Mouse (Mus musculus) forebrain, embryonic 16.5 days (tissue): ENCODE results near the gene Shisal2b. TPM values are rescaled to one million over a fixed set of nuclear protein-coding genes. Genes with fewer than 3 reads are reported as not detected.
"Not testable (repeated sequence)": the region's sequence is repeated elsewhere in the genome, so short reads cannot be mapped to it uniquely, and the experiment has no call there.

Experiments
- ATAC-seq: fragments of 200-750 bp; cut with Nextera tagmentation; 2 replicates; pipeline ENCODE4 v1.8.0; 2017; ENCODE audit warnings: mild to moderate bottlenecking, moderate library complexity
- H3K27ac ChIP-seq: fragments of 300-500 bp; sonication (generic); 2 replicates; pipeline ENCODE4 v1.5.1; 2014; ENCODE audit warnings: low read length, control low read depth
- H3K27me3 ChIP-seq: fragments of 300-500 bp; sonication (generic); replicated peaks from 2 replicates; pipeline ENCODE4 v1.6.1; 2014; ENCODE audit warnings: low read length; ENCODE audit not compliant: control insufficient read depth, insufficient read depth
- H3K36me3 ChIP-seq: fragments of 300-500 bp; sonication (generic); 2 replicates; pipeline ENCODE4 v1.6.1; 2014; ENCODE audit not compliant: control insufficient read depth, insufficient read depth
- H3K4me1 ChIP-seq: fragments of 300-500 bp; sonication (generic); replicated peaks from 2 replicates; pipeline ENCODE4 v1.6.1; 2014; ENCODE audit warnings: low read length; ENCODE audit not compliant: control insufficient read depth, insufficient read depth
- H3K4me2 ChIP-seq: fragments of 300-500 bp; sonication (generic); 2 replicates; pipeline ENCODE4 v1.6.1; 2014; ENCODE audit warnings: mild to moderate bottlenecking, low read length, control low read depth
- H3K4me3 ChIP-seq: fragments of 300-500 bp; sonication (generic); replicated peaks from 2 replicates; pipeline ENCODE4 v1.5.1; 2014; ENCODE audit warnings: mild to moderate bottlenecking, low read length, control low read depth
- H3K9ac ChIP-seq: fragments of 300-500 bp; sonication (generic); replicated peaks from 2 replicates; pipeline ENCODE4 v1.6.1; 2014; ENCODE audit warnings: low read depth, low read length, control low read depth
- H3K9me3 ChIP-seq: fragments of 300-500 bp; sonication (generic); 2 replicates; pipeline ENCODE4 v1.6.1; 2016; ENCODE audit warnings: low read length; ENCODE audit not compliant: control insufficient read depth
- WGBS: fragments of 180-500 bp; shearing (Covaris S2); extraction: QIAGEN DNeasy Blood & Tissue Kit; methylation state at CpG from one replicate; pipeline ENCODE4 v1.1.7; 2014; 5-methylcytosine and 5-hydroxymethylcytosine counted together
- polyA plus RNA-seq: library from polyadenylated mRNA; unstranded; fragments of >200 nt; fragmentation: Nextera tagmentation; extraction: Ambion mirVana; gene quantifications from 2 replicates; pipeline ENCODE4 v1.2.1, GENCODE M21; 2015

Gene Shisal2b
- polyA plus RNA-seq: 0.48 and 0.56 TPM in 2 replicates

DNA sequence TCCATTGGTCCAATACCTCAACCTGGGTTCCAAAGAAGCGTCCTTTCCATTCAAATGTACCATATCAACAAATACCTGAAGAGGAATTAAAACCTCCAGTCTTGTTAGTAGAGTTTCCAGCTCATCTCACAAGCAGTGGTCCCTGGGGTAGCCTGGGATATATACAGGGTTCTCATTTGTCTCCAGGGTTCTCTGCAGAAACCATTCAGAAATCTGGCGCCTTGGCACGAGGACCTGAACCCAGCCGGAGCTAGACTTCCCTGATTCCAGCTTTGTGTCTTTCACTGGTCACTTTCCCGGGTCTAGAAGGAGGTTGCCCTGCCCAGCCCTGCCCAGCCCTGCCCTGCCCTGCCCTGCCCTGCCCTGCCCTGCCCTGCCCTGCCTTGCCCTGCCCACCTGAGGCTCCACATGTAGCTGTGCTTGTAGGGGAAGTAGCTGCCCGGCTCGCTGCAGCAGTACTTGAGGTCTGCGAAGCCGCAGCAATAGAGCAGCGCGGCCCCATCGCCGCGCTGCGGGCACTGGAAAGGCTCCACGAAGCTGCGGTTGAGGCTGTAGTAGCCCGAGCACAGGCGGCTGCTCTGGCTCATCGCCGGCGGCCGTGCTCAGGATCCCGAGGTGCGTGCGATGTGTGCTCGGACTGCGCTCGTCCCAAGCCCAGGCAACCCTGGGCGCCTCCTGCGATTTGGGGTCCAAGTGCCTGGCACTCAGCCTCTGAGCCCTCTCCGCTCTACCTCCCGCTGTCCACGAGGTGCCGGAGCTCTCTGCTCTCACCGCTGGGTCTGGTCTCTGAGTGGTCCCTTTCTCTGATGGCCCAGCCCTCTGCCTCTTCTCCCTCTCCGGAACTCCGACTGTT is at the start of gene Shisal2b:
Shisal2b (minus strand) TSS at position 767 of the 853 bp plus-strand sequence.
- WGBS: 4% methylated on average over 38 of the region's 38 CpGs
- no peaks in the 10 kb centered on the region for H3K9me3 ChIP-seq
- peak within 1 kb of the TSS; percentile 55 for H3K4me3 ChIP-seq
- no peaks in the 10 kb centered on the region for H3K27me3 ChIP-seq
- peak; percentile 89 for ATAC-seq
- peaks cover 8% of the 10 kb centered on the region; the same call in 1 of the 2 replicates for H3K4me1 ChIP-seq
- H3K36me3 ChIP-seq: no peaks in the 10 kb centered on the region
- H3K9ac ChIP-seq: peak within 1 kb of the TSS; percentile 78
- no peak within 1 kb of the TSS for H3K27ac ChIP-seq
- peak within 1 kb of the TSS; percentile 99 for H3K4me2 ChIP-seq

GRCm38 (mm10) chr13:104911626-104912025 is 47.9 kb upstream of the Shisal2b start:
- not testable (repeated sequence) for H3K4me2 ChIP-seq, H3K4me1 ChIP-seq, H3K4me3 ChIP-seq, H3K9ac ChIP-seq, H3K9me3 ChIP-seq, H3K27ac ChIP-seq, H3K36me3 ChIP-seq, ATAC-seq, H3K27me3 ChIP-seq
- WGBS: 33% methylated on average over 5 of the region's 5 CpGs

GRCm38 (mm10) chr13:104911006-104911405 is 47.3 kb upstream of the Shisal2b start:
- not testable (repeated sequence) for H3K27me3 ChIP-seq, H3K36me3 ChIP-seq, H3K4me2 ChIP-seq, H3K9me3 ChIP-seq, ATAC-seq, H3K9ac ChIP-seq, H3K27ac ChIP-seq, H3K4me1 ChIP-seq, H3K4me3 ChIP-seq
- 100% methylated on average over 1 of the region's 1 CpGs for WGBS

GRCm38 (mm10) chr13:104908691-104909090 is 45.0 kb upstream of the Shisal2b start:
- no peak overlapping the region for H3K27ac ChIP-seq
- no peaks in the 10 kb centered on the region for H3K36me3 ChIP-seq
- H3K27me3 ChIP-seq: no peaks in the 10 kb centered on the region
- no peaks in the 10 kb centered on the region for H3K4me1 ChIP-seq
- no peak overlapping the region for H3K4me3 ChIP-seq
- H3K9me3 ChIP-seq: no peaks in the 10 kb centered on the region
- no peak overlapping the region for H3K4me2 ChIP-seq
- no peak overlapping the region for H3K9ac ChIP-seq
- WGBS: 27% methylated on average over 7 of the region's 7 CpGs
- ATAC-seq: no peak

- H3K27ac ChIP-seq: no peak overlapping the region
- H3K36me3 ChIP-seq: no peaks in the 10 kb centered on the region
- no peaks in the 10 kb centered on the region for H3K4me1 ChIP-seq
- no peaks in the 10 kb centered on the region for H3K27me3 ChIP-seq
- no peak overlapping the region for H3K4me3 ChIP-seq
- H3K9ac ChIP-seq: no peak overlapping the region
- 92% methylated on average over 1 of the region's 1 CpGs for WGBS
- H3K4me2 ChIP-seq: no peak overlapping the region
- ATAC-seq: no peak
- H3K9me3 ChIP-seq: no peaks in the 10 kb centered on the region; the same call in 1 of the 2 replicates
These were observed 31.1 kb upstream of the Shisal2b start for GRCm38 (mm10) chr13:104894771-104895170.

DNA sequence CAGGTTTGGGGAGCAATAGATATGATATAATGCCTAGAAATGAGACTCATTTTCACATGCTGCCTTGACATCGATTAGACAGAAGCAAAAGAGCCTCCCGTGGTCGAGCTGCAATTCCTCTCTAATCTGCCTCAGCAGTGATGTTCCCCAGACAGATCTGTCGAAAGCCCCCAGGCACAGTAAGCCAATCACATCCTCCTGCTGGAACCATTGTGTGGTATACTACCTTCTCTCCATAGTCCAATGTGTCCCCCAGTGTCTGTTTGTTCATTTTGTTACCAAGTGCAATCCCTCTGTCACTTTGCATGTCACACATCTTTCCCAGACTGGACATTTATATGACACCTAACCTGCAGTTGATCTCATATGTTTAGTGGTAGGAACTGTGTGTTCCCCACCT is 28.6 kb upstream of the Shisal2b start:
- H3K27ac ChIP-seq: no peak overlapping the region
- 72% methylated on average over 4 of the region's 4 CpGs for WGBS
- H3K27me3 ChIP-seq: no peaks in the 10 kb centered on the region
- no peak overlapping the region for H3K4me3 ChIP-seq
- H3K4me2 ChIP-seq: no peak overlapping the region
- no peaks in the 10 kb centered on the region for H3K9me3 ChIP-seq
- H3K4me1 ChIP-seq: no peaks in the 10 kb centered on the region
- H3K9ac ChIP-seq: no peak overlapping the region
- no peak for ATAC-seq
- no peaks in the 10 kb centered on the region for H3K36me3 ChIP-seq

GRCm38 (mm10) chr13:104886308-104887032 is 22.8 kb upstream of the Shisal2b start:
- Histone ChIP-seq H3K36me3 (no peaks in the 10 kb centered on the region), H3K27ac (no peak overlapping the region), H3K27me3 (no peaks in the 10 kb centered on the region), H3K4me1 (no peaks in the 10 kb centered on the region; the same call in 1 of the 2 replicates), H3K4me3 (no peak overlapping the region), H3K9me3 (no peaks in the 10 kb centered on the region), H3K4me2 (no peak overlapping the region), H3K9ac (no peak overlapping the region)
- ATAC-seq: no peak
- 77% methylated on average over 8 of the region's 8 CpGs for WGBS

GRCm38 (mm10) chr13:104883566-104884249 is 20.0 kb upstream of the Shisal2b start:
- Histone ChIP-seq H3K9ac (no peak overlapping the region), H3K4me3 (no peak overlapping the region), H3K9me3 (no peaks in the 10 kb centered on the region), H3K27me3 (no peaks in the 10 kb centered on the region), H3K36me3 (no peaks in the 10 kb centered on the region), H3K27ac (no peak overlapping the region), H3K4me2 (no peak overlapping the region), H3K4me1 (no peaks in the 10 kb centered on the region; the same call in 1 of the 2 replicates)
- 15% methylated on average over 7 of the region's 16 CpGs for WGBS
- no peak for ATAC-seq

DNA sequence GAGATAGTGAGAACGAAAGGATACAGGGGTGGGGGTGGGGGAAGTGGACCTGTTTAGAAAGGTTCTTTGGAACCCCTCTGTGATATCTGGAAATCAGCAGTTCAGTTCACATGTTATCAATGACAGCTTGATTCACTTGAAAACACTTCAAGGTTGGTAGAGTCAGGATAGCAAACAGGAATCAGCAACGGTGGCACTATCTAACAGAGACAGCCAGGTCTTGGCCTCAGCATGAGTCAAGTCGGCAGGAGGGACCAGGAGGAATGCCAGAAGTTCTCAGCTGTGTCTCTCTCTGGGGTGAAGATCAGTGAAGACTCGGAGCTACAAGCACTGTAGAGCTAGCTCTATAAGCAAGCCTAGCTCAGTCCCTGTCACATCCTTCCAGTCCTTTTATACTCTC is 14.8 kb upstream of the Shisal2b start:
- H3K9ac ChIP-seq: no peak overlapping the region
- H3K9me3 ChIP-seq: no peaks in the 10 kb centered on the region
- no peaks in the 10 kb centered on the region for H3K36me3 ChIP-seq
- no peaks in the 10 kb centered on the region for H3K27me3 ChIP-seq
- WGBS: 86% methylated on average over 4 of the region's 4 CpGs
- no peak overlapping the region for H3K4me3 ChIP-seq
- ATAC-seq: no peak
- H3K4me1 ChIP-seq: no peaks in the 10 kb centered on the region; the same call in 1 of the 2 replicates
- no peak overlapping the region for H3K27ac ChIP-seq
- H3K4me2 ChIP-seq: no peak overlapping the region
